Mouse (Mus musculus) stomach, postnatal 0 days (tissue): ENCODE data around the gene Gm10337.

ENCODE experiments used
- CTCF ChIP-seq: IDR thresholded peaks from 2 replicates; pipeline ENCODE4 v1.5.1; 2016; ENCODE audit warnings: antibody characterized with exemption, low read depth, mild to moderate bottlenecking, moderate library complexity
- EP300 ChIP-seq: optimal IDR thresholded peaks from 2 replicates; pipeline ENCODE3; 2016; ENCODE audit warnings: antibody characterized with exemption

GRCm38 (mm10) chr15:102470605-102471294 is 32.8 kb upstream of the Gm10337 start:
- 0 out of 2 replicates have a peak, but pooled peaks have one; percentile 31 for TF ChIP-seq CTCF
- TF ChIP-seq EP300, result no peak
